Mouse (Mus musculus) spleen, adult 2 months (tissue): ENCODE measurements around the gene Pdzk1ip1. TPM values are rescaled to one million over a fixed set of nuclear protein-coding genes. Genes with fewer than 3 reads are reported as not detected.

ENCODE experiments used
- DNase-seq, 2 experiments: peaks; one replicate each; pipeline versions ENCODE4 v3.0.0 to v3.0.0-alpha.2; 2012 to 2021; ENCODE audit warnings: low spot score in 2 of 2, low read depth in 1 of 2
- H3K27ac ChIP-seq: fragments of 200-500 bp; 2 replicates; pipeline ENCODE4 v1.5.1; 2012; ENCODE audit warnings: low read length, inconsistent platforms; ENCODE audit not compliant: insufficient read depth
- H3K27me3 ChIP-seq: fragments of 200-500 bp; 2 replicates; pipeline ENCODE4 v1.6.1; 2012; ENCODE audit warnings: mild to moderate bottlenecking, moderate library complexity, low read length, inconsistent platforms; ENCODE audit not compliant: control insufficient read depth, insufficient read depth
- H3K36me3 ChIP-seq: fragments of 200-500 bp; 2 replicates; pipeline ENCODE4 v1.6.1; 2012; ENCODE audit warnings: mild to moderate bottlenecking, low read length, inconsistent platforms; ENCODE audit not compliant: control insufficient read depth, insufficient read depth
- H3K4me1 ChIP-seq: fragments of 200-500 bp; 2 replicates; pipeline ENCODE4 v1.6.1; 2011; ENCODE audit warnings: inconsistent platforms; ENCODE audit not compliant: control insufficient read depth, insufficient read depth, insufficient read length
- H3K4me3 ChIP-seq: fragments of 200-500 bp; 2 replicates; pipeline ENCODE4 v1.5.1; 2011; ENCODE audit warnings: mild to moderate bottlenecking, inconsistent platforms; ENCODE audit not compliant: insufficient read depth, insufficient read length; ENCODE audit errors: extremely low read depth
- CTCF ChIP-seq: fragments of 200-500 bp; IDR thresholded peaks from 2 replicates; pipeline ENCODE4 v1.5.1; 2011; ENCODE audit warnings: mild to moderate bottlenecking, inconsistent platforms; ENCODE audit not compliant: insufficient read depth, insufficient read length, insufficient replicate concordance; ENCODE audit errors: extremely low read depth
- POLR2A ChIP-seq: fragments of 200-500 bp; IDR thresholded peaks from 2 replicates; pipeline ENCODE4 v1.6.1; 2011; ENCODE audit warnings: low read depth, low read length, inconsistent platforms
- WGBS: fragments of 180-500 bp; shearing (Covaris S2); methylation state at CpG from one replicate; pipeline ENCODE4 v1.1.7; 2018; 5-methylcytosine and 5-hydroxymethylcytosine counted together
- polyA plus RNA-seq: library from polyadenylated mRNA; depleted of rRNA; stranded (reverse); fragments of >200 nt; gene quantifications from 2 replicates; pipeline ENCODE4 v1.2.3, GENCODE M21; 2012; rRNA removed

Pdzk1ip1 gene
- polyA plus RNA-seq: 79.3 and 89.6 TPM in 2 replicates

GRCm38 (mm10) chr4:115088611-115089338 is at the start of gene Pdzk1ip1:
TSS of gene Pdzk1ip1 (plus strand) at chr4:115088708.
- H3K4me3 ChIP-seq: peak within 1 kb of the TSS; percentile 11
- DNase-seq: no peak
- WGBS: 32% methylated on average over 11 of the region's 11 CpGs
- no peaks in the 10 kb centered on the region for H3K4me1 ChIP-seq
- H3K27me3 ChIP-seq: no peaks in the 10 kb centered on the region
- no peaks in the 10 kb centered on the region for H3K36me3 ChIP-seq
- H3K27ac ChIP-seq: peak within 1 kb of the TSS; percentile 24; the same call in 1 of the 2 replicates
- no peak for TF ChIP-seq CTCF
- TF ChIP-seq POLR2A: no peak

DNA sequence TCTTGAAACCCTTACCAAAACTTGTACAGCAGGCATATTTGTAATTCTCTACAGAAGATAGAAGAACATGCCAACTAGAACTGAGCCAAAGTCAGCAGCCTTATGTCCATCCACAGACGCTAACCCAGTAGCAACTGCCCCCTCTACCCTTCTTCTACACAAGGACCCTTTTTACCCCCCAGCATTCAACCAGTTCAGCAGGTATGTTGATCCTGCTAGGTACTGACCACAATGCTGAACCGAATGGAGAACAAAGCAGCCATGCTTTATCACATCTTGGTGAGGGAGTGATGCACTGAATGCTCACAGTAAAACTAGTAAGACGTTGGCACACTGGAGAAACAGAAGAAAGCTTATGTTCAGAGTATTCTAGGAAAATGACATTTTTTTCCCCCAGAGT is 42.9 kb upstream of the Pdzk1ip1 start:
- Histone ChIP-seq H3K4me1 (no peaks in the 10 kb centered on the region), H3K4me3 (no peak overlapping the region), H3K36me3 (no peaks in the 10 kb centered on the region), H3K27ac (no peak overlapping the region), H3K27me3 (no peaks in the 10 kb centered on the region)
- WGBS: 88% methylated on average over 3 of the region's 3 CpGs
- DNase-seq: no peak
- TF ChIP-seq CTCF (no peak), POLR2A (no peak)

GRCm38 (mm10) chr4:115047750-115048149 is 40.8 kb upstream of the Pdzk1ip1 start:
- H3K4me1 ChIP-seq: no peaks in the 10 kb centered on the region
- peak in 1 of 2 experiments; percentile 42 for DNase-seq
- H3K36me3 ChIP-seq: no peaks in the 10 kb centered on the region
- H3K27me3 ChIP-seq: peaks cover 5% of the 10 kb centered on the region
- WGBS: 4% methylated on average over 5 of the region's 5 CpGs
- TF ChIP-seq POLR2A (no peak), CTCF (peak; percentile 60; the same call in 1 of the 2 replicates)
- no peak overlapping the region for H3K4me3 ChIP-seq
- no peak overlapping the region for H3K27ac ChIP-seq

DNA sequence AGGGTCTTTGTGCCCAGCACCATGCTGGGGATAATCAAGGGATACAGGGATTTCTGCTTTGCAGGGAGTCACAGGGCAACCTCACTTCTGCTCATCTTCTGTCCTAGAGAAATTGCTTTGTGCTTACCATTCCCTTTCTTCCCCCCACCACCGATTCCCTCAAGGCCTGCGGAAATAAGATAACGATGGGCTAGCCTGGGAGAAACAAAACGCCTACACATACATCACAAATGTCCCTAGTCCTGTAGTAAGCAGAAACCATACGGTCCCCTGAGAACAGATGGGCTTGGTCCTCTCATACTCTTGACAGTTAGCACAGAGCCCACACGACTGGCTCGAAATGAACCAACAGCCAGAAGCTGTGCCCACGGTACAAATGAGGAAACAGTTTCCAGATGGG is 40.3 kb upstream of the Pdzk1ip1 start:
- Histone ChIP-seq H3K4me3 (no peak overlapping the region), H3K4me1 (no peaks in the 10 kb centered on the region), H3K27me3 (peaks cover 6% of the 10 kb centered on the region), H3K36me3 (no peaks in the 10 kb centered on the region), H3K27ac (peak overlapping the region; percentile 8; the same call in 1 of the 2 replicates)
- DNase-seq: no peak
- TF ChIP-seq CTCF (no peak), POLR2A (no peak)
- 40% methylated on average over 8 of the region's 8 CpGs for WGBS

GRCm38 (mm10) chr4:115051245-115051644 is 37.3 kb upstream of the Pdzk1ip1 start:
- Histone ChIP-seq H3K4me3 (no peak overlapping the region), H3K27me3 (peaks cover 10% of the 10 kb centered on the region), H3K36me3 (no peaks in the 10 kb centered on the region), H3K27ac (no peak overlapping the region), H3K4me1 (no peaks in the 10 kb centered on the region)
- no peak for DNase-seq
- TF ChIP-seq POLR2A (no peak), CTCF (no peak)
- 98% methylated on average over 5 of the region's 5 CpGs for WGBS

DNA sequence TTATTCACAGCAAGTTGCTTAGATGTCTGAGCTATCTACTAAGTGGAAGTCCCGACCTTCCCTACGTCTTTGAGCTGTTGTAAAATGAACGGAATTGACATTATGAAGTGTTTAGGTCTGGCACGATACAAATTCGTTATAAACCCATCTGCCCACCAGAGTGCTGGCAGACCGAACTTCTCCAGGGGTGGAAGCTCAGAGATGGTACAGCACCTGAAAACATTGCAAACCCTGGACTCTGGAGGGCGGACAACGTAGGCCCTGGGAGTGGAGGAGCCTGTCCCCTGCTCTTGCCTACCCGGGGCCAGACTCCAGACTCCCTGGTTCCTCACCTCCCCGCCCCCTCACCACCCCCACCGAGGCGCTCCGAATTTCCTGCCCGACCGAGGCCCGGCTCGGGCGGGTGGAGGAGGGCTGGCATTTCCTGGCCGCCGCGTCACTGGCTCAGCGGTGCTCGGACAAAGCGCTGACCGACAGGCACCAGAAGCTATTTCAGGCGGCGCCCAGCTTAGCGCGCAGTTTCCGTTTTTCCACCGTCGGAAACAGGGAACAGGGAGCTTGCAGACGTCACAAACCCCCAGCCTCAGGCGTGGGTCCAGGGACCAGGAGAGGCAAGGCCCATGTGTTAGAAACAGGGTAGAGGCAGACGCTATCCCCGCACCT is 36.0 kb upstream of the Pdzk1ip1 start:
- Histone ChIP-seq H3K4me1 (no peaks in the 10 kb centered on the region), H3K4me3 (no peak overlapping the region), H3K36me3 (no peaks in the 10 kb centered on the region), H3K27ac (peak overlapping the region; percentile 21; the same call in 1 of the 2 replicates), H3K27me3 (peaks cover 20% of the 10 kb centered on the region)
- WGBS: 7% methylated on average over 36 of the region's 36 CpGs
- TF ChIP-seq CTCF (no peak), POLR2A (no peak)
- DNase-seq: no peak

GRCm38 (mm10) chr4:115055044-115055443 is 33.5 kb upstream of the Pdzk1ip1 start:
- DNase-seq: no peak
- peaks cover 30% of the 10 kb centered on the region for H3K27me3 ChIP-seq
- no peak for TF ChIP-seq POLR2A
- no peak for TF ChIP-seq CTCF
- no peak overlapping the region for H3K4me3 ChIP-seq
- H3K27ac ChIP-seq: no peak overlapping the region
- 65% methylated on average over 2 of the region's 2 CpGs for WGBS
- no peaks in the 10 kb centered on the region for H3K36me3 ChIP-seq
- H3K4me1 ChIP-seq: no peaks in the 10 kb centered on the region; the same call in 1 of the 2 replicates
